Mouse (Mus musculus) kidney, adult 8-10 months (tissue): Measurements from ENCODE around the gene Dffb.

Experiments used
- DNase-seq, 2 experiments: peaks; one replicate each; pipeline ENCODE4 v3.0.0; 2022

The Dffb gene

GRCm38 (mm10) chr4:153974431-153975291 is at the start of gene Dffb, which contains the start of gene Cep104:
Gene Dffb (minus strand): TSS chr4:153975126.
Gene Cep104 (plus strand): TSS chr4:153975194.
- peak; percentile 91 to 96 for DNase-seq

DNA sequence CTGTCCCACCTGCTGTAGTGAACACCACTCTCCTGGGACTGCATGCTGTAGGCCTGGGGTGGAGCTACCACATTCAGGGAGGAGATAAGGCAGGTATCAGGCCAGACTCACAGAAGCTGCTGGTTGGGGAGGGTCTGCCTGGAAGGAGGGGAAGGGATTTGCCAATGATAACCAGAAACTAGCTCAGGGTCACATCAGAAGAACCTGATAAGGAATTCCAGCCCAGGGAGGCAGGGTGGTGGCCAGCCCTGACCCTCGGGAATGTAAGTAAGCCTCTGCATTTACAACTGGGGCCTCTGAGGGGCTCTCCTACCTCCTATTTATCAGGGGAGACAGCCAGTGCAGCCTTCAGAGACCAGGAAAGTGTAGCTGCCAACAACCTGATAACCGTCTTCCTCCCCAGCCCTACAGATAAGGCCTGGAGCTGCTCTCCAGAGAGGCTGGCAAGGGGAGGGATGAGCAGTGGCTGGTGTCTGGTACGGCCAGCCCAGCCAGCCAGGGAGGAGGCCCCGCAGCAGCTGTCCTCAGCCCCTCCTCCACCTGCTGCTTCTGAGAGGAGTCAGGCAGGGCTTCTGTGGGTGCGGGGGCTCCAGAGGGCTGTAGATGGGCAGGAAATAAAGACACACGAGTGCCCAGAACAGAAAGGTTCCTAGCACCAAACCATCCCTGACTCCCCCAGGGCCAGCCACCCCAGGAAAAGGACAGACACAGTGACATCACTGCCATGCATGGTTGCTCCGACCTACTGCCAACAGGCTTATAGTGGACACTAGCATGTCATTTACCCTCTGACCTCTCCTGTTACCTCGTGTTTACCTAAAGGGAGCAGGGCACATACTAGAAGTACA is 49.1 kb upstream of the Dffb start:
- peak; percentile 38 to 49 for DNase-seq

- DNase-seq: no peak
Observed at GRCm38 (mm10) chr4:154022844-154023243, 47.9 kb upstream of the Dffb start.

DNA sequence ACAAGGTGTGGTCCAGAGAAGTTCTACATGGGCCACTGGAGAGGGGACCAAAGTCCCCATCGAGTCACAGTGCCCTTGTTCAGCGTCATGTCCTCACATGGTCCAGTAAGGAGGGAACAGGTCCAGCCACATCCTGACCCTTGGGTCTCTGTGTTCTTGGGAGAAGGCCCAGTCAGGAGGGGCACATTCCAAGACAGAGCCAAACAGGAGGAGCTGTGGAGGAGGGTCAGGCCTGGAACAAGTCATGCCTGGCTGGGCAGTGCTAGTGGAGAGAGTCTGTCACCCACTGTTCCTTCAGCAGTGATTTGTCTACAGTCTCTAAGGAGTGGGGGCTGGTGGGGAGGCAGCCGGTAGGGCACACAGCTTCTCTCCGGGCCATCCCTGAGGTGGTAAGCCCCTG is 47.5 kb upstream of the Dffb start:
- DNase-seq: peak; percentile 93

GRCm38 (mm10) chr4:154021432-154021831 is 46.5 kb upstream of the Dffb start:
- peak; percentile 64 to 71 for DNase-seq

GRCm38 (mm10) chr4:154019571-154019970 is 44.6 kb upstream of the Dffb start:
- peak; percentile 72 to 82 for DNase-seq

DNA sequence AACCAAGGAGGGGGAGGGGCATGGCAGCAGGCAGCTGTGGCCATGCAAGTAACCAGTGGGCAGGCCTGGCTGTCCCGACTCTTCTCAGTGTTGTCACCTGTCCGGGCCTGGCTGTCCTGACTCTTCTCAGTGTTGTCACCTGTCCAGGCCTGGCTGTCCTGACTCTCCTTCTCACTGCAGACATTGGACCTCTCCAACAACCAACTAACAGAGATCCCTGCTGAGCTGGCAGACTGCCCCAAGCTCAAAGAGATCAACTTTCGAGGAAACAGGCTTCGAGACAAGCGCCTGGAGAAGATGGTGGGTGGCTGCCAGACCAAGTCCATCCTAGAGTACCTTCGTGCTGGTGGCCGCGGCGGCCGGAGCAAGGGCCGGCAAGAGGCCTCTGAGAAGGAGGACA is 40.5 kb upstream of the Dffb start:
- DNase-seq: peak in 1 of 2 experiments; percentile 66

- no peak for DNase-seq
Observed at GRCm38 (mm10) chr4:154012132-154012882, 37.4 kb upstream of the Dffb start.

DNA sequence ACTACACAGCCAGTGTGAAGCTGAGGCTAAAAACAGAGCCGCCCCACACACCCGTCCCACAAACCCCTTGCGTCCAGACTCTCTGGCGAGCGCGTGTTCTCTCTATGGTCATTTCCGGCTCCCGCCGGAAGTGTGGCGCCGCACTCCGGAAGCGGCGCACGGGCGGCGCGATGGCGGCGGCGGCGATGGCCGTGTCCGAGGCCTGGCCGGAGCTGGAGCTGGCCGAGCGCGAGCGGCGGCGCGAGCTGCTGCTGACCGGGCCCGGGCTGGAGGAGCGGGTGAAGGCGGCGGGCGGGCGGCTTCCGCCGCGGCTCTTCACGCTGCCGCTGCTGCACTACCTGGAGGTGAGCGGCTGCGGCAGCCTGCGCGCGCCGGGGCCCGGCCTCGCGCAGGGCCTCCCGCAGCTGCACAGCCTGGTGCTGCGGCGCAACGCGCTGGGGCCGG is 36.7 kb upstream of the Dffb start, which contains the start of gene Lrrc47:
Gene Lrrc47 (plus strand): TSS at position 86 of the 444 bp plus-strand sequence.
- DNase-seq: peak; percentile 76 to 81

DNA sequence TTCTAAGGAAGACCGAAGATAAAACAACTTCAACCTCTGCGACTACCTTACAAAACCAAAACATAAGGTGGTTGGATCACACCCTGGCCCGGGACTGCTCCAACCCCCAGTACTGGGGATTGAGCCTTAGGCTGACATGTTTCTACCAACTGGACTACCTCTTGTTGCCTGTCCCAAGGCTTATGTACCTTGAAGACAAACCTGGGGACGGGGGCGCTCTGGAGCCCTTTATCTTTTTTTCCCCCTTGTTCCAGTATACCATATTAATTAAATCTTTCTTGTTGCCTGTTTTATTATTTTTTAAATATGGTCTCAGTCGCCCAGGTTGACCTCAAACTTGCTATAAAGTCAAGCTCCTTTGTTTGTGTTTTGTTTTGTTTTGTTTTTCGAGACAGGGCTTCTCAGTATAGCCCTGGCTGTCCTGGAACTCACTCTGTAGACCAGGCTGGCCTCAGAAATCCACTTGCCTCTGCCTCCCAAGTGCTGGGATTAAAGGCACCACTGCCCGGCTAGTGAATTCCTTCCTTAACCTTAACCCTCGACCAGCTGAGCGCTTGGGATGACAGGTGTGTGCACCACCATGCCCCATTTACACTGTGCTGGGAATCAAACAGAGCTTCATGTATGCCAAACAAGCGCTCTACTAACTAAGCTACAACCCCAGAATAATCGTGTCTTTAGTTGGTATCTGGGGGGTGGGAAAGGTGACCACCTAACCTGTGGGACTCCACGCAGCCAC is 36.1 kb upstream of the Dffb start:
- DNase-seq: no peak

DNA sequence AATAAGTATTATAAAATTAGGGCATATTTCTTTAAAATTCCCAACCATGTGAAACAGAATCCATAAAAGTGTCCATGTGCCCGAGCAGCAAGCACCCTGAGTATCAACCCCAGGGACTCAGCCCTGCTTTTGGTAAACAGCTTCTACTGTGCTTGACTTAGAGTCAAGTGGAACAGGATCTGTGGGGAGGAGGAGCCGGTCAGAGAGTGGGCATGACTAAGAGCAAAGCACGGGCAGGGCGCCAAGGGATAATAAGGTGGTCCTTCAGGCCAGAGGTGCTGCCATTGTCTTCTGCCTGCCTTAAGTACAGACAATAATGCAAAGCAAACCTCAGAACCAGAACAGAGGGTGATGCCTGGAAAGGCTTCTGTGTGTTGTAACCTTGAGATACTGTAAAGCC is 32.8 kb upstream of the Dffb start:
- no peak for DNase-seq

DNA sequence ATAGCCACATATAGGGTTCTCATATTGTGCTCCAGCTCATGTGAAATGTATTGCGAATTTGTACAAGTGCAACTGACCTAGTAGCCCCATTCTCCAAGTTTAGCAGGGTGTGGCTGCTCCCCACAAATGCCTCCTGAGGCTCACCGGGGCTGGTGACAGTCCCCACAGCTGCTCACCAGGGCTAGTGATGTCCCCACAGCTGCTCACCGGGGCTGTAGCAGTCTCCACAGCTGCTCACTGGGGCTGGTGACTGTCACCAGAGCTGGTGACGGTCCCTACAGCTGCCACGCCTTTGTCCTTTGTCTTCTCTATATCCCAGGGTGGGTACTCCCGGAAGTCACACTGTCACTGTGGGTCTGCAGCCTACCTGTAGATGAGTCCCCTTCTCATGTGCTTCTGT is 31.3 kb upstream of the Dffb start:
- DNase-seq: no peak

DNA sequence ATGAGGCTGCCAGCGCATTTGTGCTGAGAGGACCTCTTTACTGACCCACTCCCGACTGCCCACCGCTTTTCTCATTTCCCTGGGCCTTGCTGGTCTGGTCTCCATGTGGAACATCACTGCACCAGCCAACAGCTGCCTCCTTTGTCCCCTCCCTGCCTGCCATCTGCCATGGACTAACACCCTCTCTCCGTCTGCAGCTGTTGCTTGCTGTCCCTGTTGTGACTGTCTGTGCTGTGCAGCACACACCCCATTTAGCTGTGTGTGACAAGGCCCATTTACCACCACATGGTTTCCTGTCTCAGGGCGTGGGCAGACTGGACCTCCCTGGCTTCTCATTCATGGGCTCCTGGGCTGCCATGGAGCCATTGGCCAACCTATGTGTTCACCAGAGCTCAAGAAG is 30.6 kb upstream of the Dffb start:
- DNase-seq: no peak

- DNase-seq: no peak
Observed at GRCm38 (mm10) chr4:153993505-153993904, 18.6 kb upstream of the Dffb start.

DNA sequence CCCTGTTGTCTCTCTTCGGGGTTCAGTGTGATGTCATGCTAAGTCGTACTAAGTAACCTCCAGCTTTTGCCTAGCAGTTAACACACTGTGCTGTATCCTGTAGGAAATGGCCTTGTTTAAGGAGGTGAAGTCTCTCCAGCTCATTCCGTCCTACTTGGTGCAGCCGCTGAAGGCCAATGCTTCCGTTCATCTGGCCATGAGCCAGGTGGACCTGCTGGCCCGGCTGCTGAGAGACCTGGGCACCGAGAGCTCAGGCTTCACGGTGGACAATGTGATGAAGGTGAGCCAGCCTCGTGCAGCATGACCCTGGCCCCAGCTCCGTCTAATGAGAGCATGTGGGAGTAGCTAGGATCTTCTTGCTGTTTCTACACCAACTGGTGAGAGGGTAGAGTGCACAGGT is 17.8 kb upstream of the Dffb start:
- peak in 1 of 2 experiments; percentile 22 for DNase-seq

GRCm38 (mm10) chr4:153980470-153980869 is 5.5 kb upstream of the Dffb start:
- no peak for DNase-seq

GRCm38 (mm10) chr4:153979243-153979642 is 4.3 kb upstream of the Dffb start:
- DNase-seq: no peak

DNA sequence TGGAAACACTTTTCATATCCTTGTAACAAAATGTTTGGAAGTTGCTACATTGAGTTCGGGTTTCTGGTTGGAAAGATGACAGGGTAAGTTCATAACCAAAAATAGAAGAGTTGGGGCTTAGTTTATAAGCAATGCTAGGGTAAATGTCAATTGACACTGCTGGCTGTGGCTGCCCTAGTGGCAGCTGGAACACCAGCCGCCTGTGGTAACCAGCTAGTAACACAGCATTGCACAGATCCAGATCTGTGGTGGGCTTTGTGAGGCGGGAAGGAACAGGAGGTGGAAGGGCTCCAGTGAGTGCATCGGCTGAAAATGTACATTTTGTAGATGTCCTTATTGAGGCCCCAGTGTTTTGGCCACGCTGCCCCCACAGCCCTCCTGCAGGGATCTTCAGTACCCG is 842 bp upstream of the Dffb start:
- DNase-seq: no peak

DNA sequence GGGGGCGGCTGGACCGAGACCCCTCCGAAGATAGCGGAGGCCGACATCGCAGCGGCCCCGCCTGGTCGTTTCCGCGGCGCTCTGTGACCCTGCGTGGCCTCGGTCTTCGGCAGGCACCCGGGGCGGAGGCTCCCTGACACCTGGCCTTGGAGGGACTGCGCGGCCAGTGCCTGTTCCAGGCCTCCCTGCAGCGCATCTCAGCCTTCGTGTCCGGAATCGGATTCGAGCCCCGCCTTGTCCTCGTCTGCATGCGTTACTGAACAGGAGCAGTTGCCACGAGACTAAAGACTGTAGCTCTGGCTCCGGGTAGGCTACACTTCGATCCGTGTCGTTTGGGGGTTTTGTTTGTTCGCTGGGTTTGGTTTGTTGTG is 351 bp upstream of the Dffb start:
- no peak for DNase-seq

DNA sequence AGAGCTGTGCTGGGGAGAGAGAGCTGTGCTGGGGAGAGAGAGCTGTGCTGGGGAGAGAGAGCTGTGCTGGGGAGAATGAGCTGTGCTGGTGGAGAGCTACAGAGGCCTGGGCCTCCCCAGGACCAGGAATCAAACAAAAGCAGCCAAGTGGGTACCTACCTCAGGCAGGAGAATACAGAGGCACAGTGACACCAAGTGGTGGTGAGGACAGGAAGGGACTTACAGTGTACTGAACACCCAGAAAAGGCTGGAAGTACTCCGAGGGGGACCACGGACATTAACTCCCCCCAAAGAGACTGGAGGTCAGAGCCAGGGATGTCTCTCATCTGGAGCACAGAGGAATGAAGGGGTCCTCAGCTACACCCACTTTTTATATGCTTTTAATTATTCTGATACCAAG is 6.9 kb downstream of the Dffb start:
- no peak for DNase-seq

DNA sequence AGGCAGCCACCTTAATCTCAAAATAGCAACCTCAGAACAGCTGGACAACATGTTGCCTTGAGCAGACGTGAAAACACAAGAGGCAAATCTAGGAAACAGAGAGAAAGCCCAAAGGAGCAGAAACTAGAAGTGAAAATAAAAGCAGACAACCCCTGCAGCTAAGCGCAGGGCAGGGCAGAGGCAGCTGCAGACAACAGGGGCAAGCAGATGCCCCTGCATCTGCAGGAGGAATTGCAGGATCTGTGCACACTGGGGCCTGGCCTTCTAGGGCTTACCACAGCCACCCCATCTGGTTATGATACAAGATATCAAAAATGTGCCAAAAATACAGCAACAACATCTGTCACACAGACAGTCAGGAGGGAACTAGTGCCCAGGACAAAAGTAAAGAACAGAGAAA is 7.4 kb downstream of the Dffb start:
- no peak for DNase-seq

GRCm38 (mm10) chr4:153966651-153967050 is 8.3 kb downstream of the Dffb start:
- no peak for DNase-seq
